Mouse (Mus musculus) embryonic facial prominence, embryonic 13.5 days (tissue): ENCODE measurements around the gene 1700012B07Rik. TPM values are rescaled to one million over a fixed set of nuclear protein-coding genes. Genes with fewer than 3 reads are reported as not detected.
A peak's percentile ranks its signal among the peaks of the same experiment; 100 is the strongest.

Source experiments
- ATAC-seq: fragments of 200-750 bp; cut with Nextera tagmentation; 2 replicates; pipeline ENCODE4 v1.8.0; 2017; ENCODE audit warnings: low read depth; ENCODE audit not compliant: insufficient number of reproducible peaks, insufficient read depth, low FRiP score, low TSS enrichment
- H3K27ac ChIP-seq: fragments of 300-500 bp; sonication (generic); 2 replicates; pipeline ENCODE4 v1.5.1; 2015; ENCODE audit warnings: moderate library complexity, mild to moderate bottlenecking, inconsistent platforms
- H3K27me3 ChIP-seq: fragments of 300-500 bp; sonication (generic); 2 replicates; pipeline ENCODE4 v1.6.1; 2015; ENCODE audit warnings: mild to moderate bottlenecking, inconsistent platforms
- H3K36me3 ChIP-seq: fragments of 300-500 bp; sonication (generic); 2 replicates; pipeline ENCODE4 v1.6.1; 2015; ENCODE audit warnings: mild to moderate bottlenecking, inconsistent platforms
- H3K4me1 ChIP-seq: fragments of 300-500 bp; sonication (generic); 2 replicates; pipeline ENCODE4 v1.6.1; 2015; ENCODE audit warnings: inconsistent platforms
- H3K4me2 ChIP-seq: fragments of 300-500 bp; sonication (generic); 2 replicates; pipeline ENCODE4 v1.6.1; 2015; ENCODE audit warnings: moderate library complexity, mild to moderate bottlenecking, inconsistent platforms
- H3K4me3 ChIP-seq: fragments of 300-500 bp; sonication (generic); 2 replicates; pipeline ENCODE4 v1.5.1; 2015; ENCODE audit warnings: mild to moderate bottlenecking, inconsistent platforms
- H3K9ac ChIP-seq: fragments of 300-500 bp; sonication (generic); 2 replicates; pipeline ENCODE4 v1.6.1; 2015; ENCODE audit warnings: mild to moderate bottlenecking, inconsistent platforms
- H3K9me3 ChIP-seq: fragments of 300-500 bp; sonication (generic); 2 replicates; pipeline ENCODE4 v1.6.1; 2016; ENCODE audit warnings: inconsistent platforms
- WGBS: fragments of 180-500 bp; shearing (Covaris S2); methylation state at CpG from one replicate; pipeline ENCODE4 v1.1.7; 2015; ENCODE audit warnings: mixed read lengths; 5-methylcytosine and 5-hydroxymethylcytosine counted together
- polyA plus RNA-seq: library from polyadenylated mRNA; unstranded; fragments of >200 nt; fragmentation: Nextera tagmentation; extraction: Ambion mirVana; gene quantifications from 2 replicates; pipeline ENCODE4 v1.2.1, GENCODE M21; 2015

The 1700012B07Rik gene
- polyA plus RNA-seq, 1 experiment from 2014 or later: not detected

DNA sequence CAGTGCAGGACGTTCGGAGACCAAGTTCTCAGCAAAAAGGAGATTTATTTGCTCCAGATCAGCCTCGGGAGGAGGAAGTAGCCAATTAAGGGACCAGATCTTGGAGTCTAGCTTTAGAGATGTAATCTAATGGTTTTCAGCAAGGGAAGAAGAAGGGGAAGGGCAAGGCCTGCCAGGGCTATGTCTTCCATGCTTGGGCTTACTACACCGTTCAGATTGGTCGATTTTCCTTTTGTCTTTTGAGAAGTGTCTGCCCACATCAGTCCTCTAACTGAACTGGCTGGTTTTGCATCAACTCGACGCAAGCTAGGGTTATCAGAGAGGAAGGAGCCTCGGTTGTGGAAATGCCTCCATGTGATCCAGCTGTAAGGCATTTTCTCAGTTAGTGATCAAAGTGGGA is 37.7 kb upstream of the 1700012B07Rik start:
- no peaks in the 10 kb centered on the region for H3K9me3 ChIP-seq
- H3K4me1 ChIP-seq: no peaks in the 10 kb centered on the region
- 65% methylated on average over 8 of the region's 8 CpGs for WGBS
- no peaks in the 10 kb centered on the region for H3K36me3 ChIP-seq
- H3K27ac ChIP-seq: no peak overlapping the region
- no peaks in the 10 kb centered on the region for H3K27me3 ChIP-seq
- no peak for ATAC-seq
- no peak overlapping the region for H3K4me2 ChIP-seq
- no peak overlapping the region for H3K9ac ChIP-seq
- H3K4me3 ChIP-seq: no peak overlapping the region

DNA sequence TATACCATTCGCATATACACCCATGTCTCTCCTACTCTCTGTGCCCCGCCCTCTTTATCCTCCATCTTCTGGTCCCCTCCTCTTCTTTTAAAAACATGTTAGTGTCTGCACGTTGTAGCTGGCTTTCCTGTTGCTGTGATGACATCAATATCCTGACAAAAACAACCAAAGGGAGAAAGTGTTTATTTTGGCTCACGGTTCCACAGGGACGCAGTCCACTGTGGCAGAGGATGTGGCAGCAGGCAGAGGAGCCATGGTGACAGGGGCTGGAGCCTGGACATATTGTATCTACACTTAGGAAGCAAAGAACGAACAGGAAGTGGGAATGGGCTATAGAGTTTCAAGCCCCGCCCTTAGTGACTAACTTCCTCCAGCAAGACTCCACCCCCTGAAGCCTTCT is 36.1 kb upstream of the 1700012B07Rik start:
- 88% methylated on average over 7 of the region's 7 CpGs for WGBS
- no peak overlapping the region for H3K4me2 ChIP-seq
- no peak overlapping the region for H3K27ac ChIP-seq
- no peak for ATAC-seq
- no peak overlapping the region for H3K9ac ChIP-seq
- no peak overlapping the region for H3K4me3 ChIP-seq
- H3K36me3 ChIP-seq: no peaks in the 10 kb centered on the region
- H3K4me1 ChIP-seq: peaks cover 8% of the 10 kb centered on the region
- no peaks in the 10 kb centered on the region for H3K9me3 ChIP-seq
- H3K27me3 ChIP-seq: no peaks in the 10 kb centered on the region

DNA sequence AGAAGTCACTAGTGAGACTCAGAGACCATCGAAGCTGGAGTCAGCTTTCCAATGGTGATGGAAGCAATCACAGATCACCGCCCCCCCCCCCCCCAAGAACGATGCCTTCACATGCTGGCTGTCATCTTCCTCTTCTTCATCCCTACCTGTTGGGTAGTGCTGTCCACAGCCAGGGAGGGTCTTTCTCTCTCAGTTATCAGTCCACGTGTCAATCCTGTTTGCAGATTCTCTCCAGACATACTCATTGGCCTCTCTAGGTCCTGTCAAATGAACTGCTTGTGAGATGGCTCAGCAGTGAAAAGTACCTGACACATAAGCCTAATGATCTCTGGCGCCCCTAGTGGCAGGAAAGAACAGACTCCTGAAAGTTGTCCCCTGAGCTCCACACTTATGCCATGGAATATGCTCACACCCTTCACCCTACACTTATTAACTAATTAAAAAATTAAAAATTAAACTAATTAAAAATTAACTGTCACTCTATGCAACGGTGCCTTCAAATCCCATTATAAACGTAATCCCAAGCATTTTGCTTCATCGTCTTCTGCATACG is 35.4 kb upstream of the 1700012B07Rik start:
- no peak overlapping the region for H3K9ac ChIP-seq
- H3K4me1 ChIP-seq: peaks cover 8% of the 10 kb centered on the region
- no peak overlapping the region for H3K4me2 ChIP-seq
- H3K27me3 ChIP-seq: no peaks in the 10 kb centered on the region
- H3K27ac ChIP-seq: no peak overlapping the region
- H3K36me3 ChIP-seq: no peaks in the 10 kb centered on the region
- H3K9me3 ChIP-seq: no peaks in the 10 kb centered on the region
- ATAC-seq: no peak
- WGBS: 66% methylated on average over 9 of the region's 9 CpGs
- no peak overlapping the region for H3K4me3 ChIP-seq

- Histone ChIP-seq H3K27ac (peak overlapping the region; percentile 76), H3K4me3 (peak overlapping the region; percentile 28), H3K9ac (peak overlapping the region; percentile 64), H3K27me3 (no peaks in the 10 kb centered on the region), H3K4me1 (peaks cover 8% of the 10 kb centered on the region), H3K36me3 (no peaks in the 10 kb centered on the region), H3K4me2 (peak overlapping the region; percentile 50), H3K9me3 (no peaks in the 10 kb centered on the region)
- 3% methylated on average over 10 of the region's 10 CpGs for WGBS
- no peak for ATAC-seq
These were observed 32.7 kb upstream of the 1700012B07Rik start for GRCm38 (mm10) chr11:109860508-109860907.

DNA sequence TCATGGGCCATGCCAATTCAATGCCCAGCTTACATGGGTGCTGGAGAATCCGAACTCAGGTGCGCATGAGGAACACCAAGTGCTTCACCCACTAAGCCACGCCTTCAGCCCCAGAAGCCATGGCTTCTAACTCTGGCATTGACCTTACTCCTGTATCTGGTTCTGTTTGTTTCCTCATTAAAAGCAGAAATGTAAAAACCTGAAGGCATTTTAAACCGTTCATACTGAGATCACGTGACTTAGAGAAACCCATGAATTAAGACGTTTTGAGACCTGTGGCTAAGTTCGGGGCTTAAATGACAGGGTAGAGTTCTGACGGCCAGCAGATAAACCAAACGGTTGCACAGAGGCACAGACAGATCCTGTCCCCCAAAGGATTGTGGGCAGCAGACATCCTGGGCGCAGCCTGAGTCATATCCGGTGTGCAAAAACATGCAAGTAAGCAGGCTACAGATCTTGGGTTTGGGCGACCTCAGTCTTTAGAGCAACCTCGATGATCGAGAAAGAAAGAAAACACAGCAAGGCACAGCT is 32.2 kb upstream of the 1700012B07Rik start:
- Histone ChIP-seq H3K9ac (peak overlapping the region; percentile 64), H3K27me3 (no peaks in the 10 kb centered on the region), H3K4me3 (peak overlapping the region; percentile 28), H3K4me2 (peak overlapping the region; percentile 50), H3K4me1 (peaks cover 8% of the 10 kb centered on the region), H3K9me3 (no peaks in the 10 kb centered on the region), H3K27ac (peak overlapping the region; percentile 76), H3K36me3 (no peaks in the 10 kb centered on the region)
- 41% methylated on average over 14 of the region's 14 CpGs for WGBS
- ATAC-seq: peak; percentile 71; the same call in 1 of the 2 replicates

DNA sequence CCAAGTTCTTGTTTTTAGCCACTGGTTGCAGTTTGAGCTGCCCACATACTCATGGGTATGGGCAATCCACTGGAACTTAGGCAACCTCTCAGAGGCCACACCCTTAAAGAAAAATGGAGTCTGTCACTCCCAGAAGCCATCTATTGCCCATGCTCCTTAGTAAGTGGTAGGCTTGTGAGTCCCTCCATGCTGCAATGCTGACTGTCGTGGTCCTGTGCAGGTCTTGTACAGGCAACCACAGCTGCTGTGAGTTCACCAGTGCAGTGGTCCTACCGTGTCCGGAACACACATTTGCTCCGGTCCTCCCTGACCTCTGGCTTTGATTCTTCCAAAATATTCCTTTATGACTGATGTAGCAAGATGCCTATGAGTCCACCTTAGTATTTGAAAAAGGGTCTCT is 31.6 kb upstream of the 1700012B07Rik start:
- Histone ChIP-seq H3K4me2 (no peak overlapping the region), H3K4me1 (peaks cover 8% of the 10 kb centered on the region), H3K36me3 (no peaks in the 10 kb centered on the region), H3K4me3 (no peak overlapping the region), H3K27ac (0 out of 2 replicates have a peak overlapping the region, but pooled peaks have one; percentile 76), H3K9me3 (no peaks in the 10 kb centered on the region), H3K9ac (no peak overlapping the region), H3K27me3 (no peaks in the 10 kb centered on the region)
- 91% methylated on average over 4 of the region's 4 CpGs for WGBS
- ATAC-seq: no peak

GRCm38 (mm10) chr11:109857086-109857485 is 29.2 kb upstream of the 1700012B07Rik start:
- Histone ChIP-seq H3K36me3 (no peaks in the 10 kb centered on the region), H3K4me2 (no peak overlapping the region), H3K4me1 (peaks cover 20% of the 10 kb centered on the region), H3K9me3 (no peaks in the 10 kb centered on the region), H3K4me3 (no peak overlapping the region), H3K27me3 (no peaks in the 10 kb centered on the region), H3K9ac (no peak overlapping the region), H3K27ac (no peak overlapping the region)
- no peak for ATAC-seq
- WGBS: 89% methylated on average over 10 of the region's 10 CpGs

GRCm38 (mm10) chr11:109854056-109854455 is 26.2 kb upstream of the 1700012B07Rik start:
- peaks cover 12% of the 10 kb centered on the region for H3K4me1 ChIP-seq
- H3K27ac ChIP-seq: no peak overlapping the region
- H3K9me3 ChIP-seq: no peaks in the 10 kb centered on the region
- H3K4me3 ChIP-seq: no peak overlapping the region
- no peaks in the 10 kb centered on the region for H3K27me3 ChIP-seq
- ATAC-seq: no peak
- no peak overlapping the region for H3K4me2 ChIP-seq
- H3K9ac ChIP-seq: no peak overlapping the region
- 86% methylated on average over 8 of the region's 8 CpGs for WGBS
- H3K36me3 ChIP-seq: no peaks in the 10 kb centered on the region

DNA sequence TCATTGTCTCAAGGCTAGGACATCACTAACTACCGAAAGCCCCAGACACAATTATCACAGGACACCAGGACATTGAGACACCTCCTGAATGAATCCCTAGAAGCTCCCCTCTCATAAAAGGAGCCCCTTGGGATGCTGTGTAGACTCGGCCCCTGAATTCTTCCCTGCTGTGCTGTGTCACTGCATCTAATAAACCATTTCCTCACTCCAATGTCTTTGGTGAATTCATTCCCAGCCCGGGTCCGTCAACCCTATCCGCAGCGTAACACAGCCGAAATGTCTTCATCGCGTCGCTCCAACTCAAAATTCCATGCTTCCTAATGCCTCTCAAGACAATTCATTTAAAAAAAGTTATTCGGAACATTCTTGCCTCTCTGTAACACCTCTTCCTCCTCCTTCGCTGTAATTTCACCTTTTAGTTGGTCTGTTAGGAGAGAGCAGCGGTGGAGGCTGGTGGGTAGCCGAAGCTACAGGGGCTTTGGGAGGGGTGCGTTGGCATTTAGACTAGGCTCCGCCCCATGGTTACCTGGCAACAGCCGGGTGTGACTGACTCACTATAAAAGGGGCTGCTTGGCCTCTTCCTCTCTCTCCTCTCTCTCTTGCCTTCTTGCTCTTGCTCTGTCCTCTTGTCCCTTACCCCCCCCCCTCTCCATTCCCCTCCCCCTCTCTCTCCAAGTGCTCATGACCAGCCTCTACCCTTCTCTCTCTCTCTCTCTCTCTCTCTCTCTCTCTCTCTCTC is 25.6 kb upstream of the 1700012B07Rik start:
- H3K9me3 ChIP-seq: no peaks in the 10 kb centered on the region
- WGBS: 56% methylated on average over 17 of the region's 17 CpGs
- no peak overlapping the region for H3K4me3 ChIP-seq
- H3K4me2 ChIP-seq: peak overlapping the region; percentile 26; the same call in 1 of the 2 replicates
- peaks cover 12% of the 10 kb centered on the region for H3K4me1 ChIP-seq
- no peak overlapping the region for H3K9ac ChIP-seq
- no peaks in the 10 kb centered on the region for H3K27me3 ChIP-seq
- no peak for ATAC-seq
- no peak overlapping the region for H3K27ac ChIP-seq
- H3K36me3 ChIP-seq: no peaks in the 10 kb centered on the region

DNA sequence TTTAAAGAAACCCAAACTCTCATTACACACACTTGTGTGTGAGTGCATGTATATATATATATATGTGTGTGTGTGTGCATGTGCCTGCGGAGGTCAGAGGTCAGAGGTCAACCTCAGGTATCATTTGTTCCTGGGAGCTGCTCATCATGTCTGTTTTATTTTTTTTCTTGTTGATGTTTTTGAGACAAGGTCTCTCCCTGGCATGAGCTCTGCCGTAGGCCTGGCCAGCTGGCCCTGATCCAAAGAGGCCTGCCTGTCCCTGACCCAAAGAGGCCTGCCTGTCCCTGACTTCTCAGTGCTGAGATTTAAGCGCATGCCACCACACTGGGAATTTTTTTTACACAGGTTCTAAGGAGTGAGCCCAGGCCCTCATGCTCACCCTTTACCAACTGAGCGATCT is 24.1 kb upstream of the 1700012B07Rik start:
- H3K27me3 ChIP-seq: no peaks in the 10 kb centered on the region
- H3K4me3 ChIP-seq: no peak overlapping the region
- no peak overlapping the region for H3K9ac ChIP-seq
- no peak overlapping the region for H3K27ac ChIP-seq
- H3K4me1 ChIP-seq: peaks cover 12% of the 10 kb centered on the region
- 78% methylated on average over 4 of the region's 4 CpGs for WGBS
- no peaks in the 10 kb centered on the region for H3K36me3 ChIP-seq
- no peak for ATAC-seq
- no peak overlapping the region for H3K4me2 ChIP-seq
- no peaks in the 10 kb centered on the region for H3K9me3 ChIP-seq

GRCm38 (mm10) chr11:109846343-109846742 is 18.5 kb upstream of the 1700012B07Rik start:
- no peaks in the 10 kb centered on the region for H3K36me3 ChIP-seq
- no peaks in the 10 kb centered on the region for H3K27me3 ChIP-seq
- no peak overlapping the region for H3K4me3 ChIP-seq
- peaks cover 12% of the 10 kb centered on the region for H3K4me1 ChIP-seq
- WGBS: 62% methylated on average over 7 of the region's 7 CpGs
- H3K4me2 ChIP-seq: no peak overlapping the region; the same call in 1 of the 2 replicates
- ATAC-seq: no peak
- H3K9ac ChIP-seq: no peak overlapping the region
- H3K27ac ChIP-seq: no peak overlapping the region
- no peaks in the 10 kb centered on the region for H3K9me3 ChIP-seq

- WGBS: 16% methylated on average over 4 of the region's 4 CpGs
- ATAC-seq: no peak
- H3K27me3 ChIP-seq: no peaks in the 10 kb centered on the region
- H3K9ac ChIP-seq: no peak overlapping the region
- H3K27ac ChIP-seq: no peak overlapping the region
- no peak overlapping the region for H3K4me3 ChIP-seq
- H3K36me3 ChIP-seq: no peaks in the 10 kb centered on the region
- H3K4me2 ChIP-seq: no peak overlapping the region
- peaks cover 12% of the 10 kb centered on the region for H3K4me1 ChIP-seq
- H3K9me3 ChIP-seq: 0 out of 2 replicates have a peak, but pooled peaks cover 4% of the 10 kb centered on the region
These were observed 17.8 kb upstream of the 1700012B07Rik start for GRCm38 (mm10) chr11:109845601-109846000.
